Mouse (Mus musculus) retina, postnatal 7 days (tissue): ENCODE results near the gene Gsdme.

Experiments used
- DNase-seq: peaks from one replicate; pipeline ENCODE4 v3.0.0-alpha.2; 2012; ENCODE audit warnings: low read depth, low spot score

The Gsdme gene

GRCm38 (mm10) chr6:50263670-50264069, at the start of gene Gsdme:
TSS of gene Gsdme (minus strand) at chr6:50263862.
- no peak for DNase-seq

- DNase-seq = peak; percentile 65
These were observed 49.0 kb upstream of the Gsdme start for GRCm38 (mm10) chr6:50312647-50313046.

GRCm38 (mm10) chr6:50309019-50309418, 45.4 kb upstream of the Gsdme start:
- peak; percentile 31 for DNase-seq

GRCm38 (mm10) chr6:50306625-50307024, 43.0 kb upstream of the Gsdme start:
- no peak for DNase-seq

GRCm38 (mm10) chr6:50304949-50305491, 41.4 kb upstream of the Gsdme start:
- peak; percentile 69 for DNase-seq

- DNase-seq = no peak
These were observed 37.5 kb upstream of the Gsdme start for GRCm38 (mm10) chr6:50301121-50301520.

- no peak for DNase-seq
These were observed 37.0 kb upstream of the Gsdme start for GRCm38 (mm10) chr6:50300622-50301021.

- DNase-seq = no peak
These were observed 35.4 kb upstream of the Gsdme start for GRCm38 (mm10) chr6:50299071-50299470.

GRCm38 (mm10) chr6:50297671-50298070, 34.0 kb upstream of the Gsdme start:
- no peak for DNase-seq

- DNase-seq = no peak
These were observed 31.5 kb upstream of the Gsdme start for GRCm38 (mm10) chr6:50295136-50295535.

GRCm38 (mm10) chr6:50294128-50294527, 30.5 kb upstream of the Gsdme start:
- DNase-seq = peak; percentile 75

GRCm38 (mm10) chr6:50291650-50292049, 28.0 kb upstream of the Gsdme start:
- no peak for DNase-seq

- no peak for DNase-seq
These were observed 23.2 kb upstream of the Gsdme start for GRCm38 (mm10) chr6:50286881-50287280.

GRCm38 (mm10) chr6:50279642-50280041, 16.0 kb upstream of the Gsdme start:
- DNase-seq = no peak

- no peak for DNase-seq
These were observed 10.3 kb upstream of the Gsdme start for GRCm38 (mm10) chr6:50273947-50274346.

- no peak for DNase-seq
These were observed 9.8 kb upstream of the Gsdme start for GRCm38 (mm10) chr6:50273416-50273815.

- no peak for DNase-seq
These were observed 1.4 kb downstream of the Gsdme start for GRCm38 (mm10) chr6:50262310-50262709.

- DNase-seq = no peak
These were observed 1.8 kb downstream of the Gsdme start for GRCm38 (mm10) chr6:50261922-50262261.

- DNase-seq = peak; percentile 75
These were observed 2.3 kb downstream of the Gsdme start for GRCm38 (mm10) chr6:50261201-50261921.

- DNase-seq = no peak
These were observed 8.3 kb downstream of the Gsdme start for GRCm38 (mm10) chr6:50255356-50255755.

- DNase-seq = no peak
These were observed 8.9 kb downstream of the Gsdme start for GRCm38 (mm10) chr6:50254723-50255184.

GRCm38 (mm10) chr6:50252690-50253089, 11.0 kb downstream of the Gsdme start:
- DNase-seq = no peak

- no peak for DNase-seq
These were observed 15.9 kb downstream of the Gsdme start for GRCm38 (mm10) chr6:50247791-50248190.
